Mouse (Mus musculus) stomach, postnatal 0 days (tissue): ENCODE measurements around the gene Ap1g1. TPM values are rescaled to one million over a fixed set of nuclear protein-coding genes. Genes with fewer than 3 reads are reported as not detected.

ENCODE experiments used
- ATAC-seq: fragments of 200-750 bp; cut with Nextera tagmentation; 2 replicates; pipeline ENCODE4 v1.8.0; 2017; ENCODE audit not compliant: low FRiP score, low TSS enrichment
- DNase-seq: peaks from one replicate; pipeline ENCODE4 v3.0.0-alpha.2; 2016; ENCODE audit warnings: low spot score
- H3K27ac ChIP-seq: fragments of 300-500 bp; sonication (generic); replicated peaks from 2 replicates; pipeline ENCODE4 v1.5.1; 2014; ENCODE audit warnings: mild to moderate bottlenecking, control low read depth
- H3K27me3 ChIP-seq: fragments of 300-500 bp; sonication (generic); 2 replicates; pipeline ENCODE4 v1.6.1; 2014; ENCODE audit warnings: low read length; ENCODE audit not compliant: control insufficient read depth, insufficient read depth
- H3K36me3 ChIP-seq: fragments of 300-500 bp; sonication (generic); 2 replicates; pipeline ENCODE4 v1.6.1; 2014; ENCODE audit warnings: low read length, mixed read lengths; ENCODE audit not compliant: control insufficient read depth, insufficient read depth
- H3K4me1 ChIP-seq: fragments of 300-500 bp; sonication (generic); replicated peaks from 2 replicates; pipeline ENCODE4 v1.6.1; 2014; ENCODE audit warnings: antibody characterized with exemption; ENCODE audit not compliant: control insufficient read depth, insufficient read depth
- H3K4me2 ChIP-seq: fragments of 300-500 bp; sonication (generic); replicated peaks from 2 replicates; pipeline ENCODE4 v1.6.1; 2014; ENCODE audit warnings: low read depth, mild to moderate bottlenecking, control low read depth, moderate library complexity
- H3K4me3 ChIP-seq: fragments of 300-500 bp; sonication (generic); 2 replicates; pipeline ENCODE4 v1.5.1; 2014; ENCODE audit warnings: low read depth, low read length, control low read depth
- H3K9ac ChIP-seq: fragments of 300-500 bp; sonication (generic); 2 replicates; pipeline ENCODE4 v1.6.1; 2014; ENCODE audit warnings: mild to moderate bottlenecking, low read length, control low read depth, mixed read lengths
- H3K9me3 ChIP-seq: fragments of 300-500 bp; sonication (generic); 2 replicates; pipeline ENCODE4 v1.6.1; 2016; ENCODE audit warnings: low read length; ENCODE audit not compliant: control insufficient read depth
- CTCF ChIP-seq: IDR thresholded peaks from 2 replicates; pipeline ENCODE4 v1.5.1; 2016; ENCODE audit warnings: antibody characterized with exemption, low read depth, mild to moderate bottlenecking, moderate library complexity
- EP300 ChIP-seq: optimal IDR thresholded peaks from 2 replicates; pipeline ENCODE3; 2016; ENCODE audit warnings: antibody characterized with exemption
- WGBS: fragments of 180-500 bp; shearing (Covaris S2); extraction: QIAGEN DNeasy Blood & Tissue Kit; methylation state at CpG from one replicate; pipeline ENCODE4 v1.1.7; 2014; 5-methylcytosine and 5-hydroxymethylcytosine counted together
- polyA plus RNA-seq: library from polyadenylated mRNA; unstranded; fragments of >200 nt; fragmentation: Nextera tagmentation; extraction: Ambion mirVana; gene quantifications from 2 replicates; pipeline ENCODE4 v1.2.1, GENCODE M21; 2015

Gene Ap1g1
- polyA plus RNA-seq, 1 experiment from 2014 or later: 20.2 TPM

- no peak for ATAC-seq
- H3K36me3 ChIP-seq: no peaks in the 10 kb centered on the region
- no peaks in the 10 kb centered on the region for H3K27me3 ChIP-seq
- no peak for DNase-seq
- no peak overlapping the region for H3K27ac ChIP-seq
- H3K4me3 ChIP-seq: no peak overlapping the region
- no peaks in the 10 kb centered on the region for H3K9me3 ChIP-seq
- H3K4me1 ChIP-seq: no peaks in the 10 kb centered on the region
- 88% methylated on average over 3 of the region's 3 CpGs for WGBS
- no peak overlapping the region for H3K9ac ChIP-seq
- H3K4me2 ChIP-seq: no peak overlapping the region
- TF ChIP-seq EP300: no peak
- TF ChIP-seq CTCF: no peak
These were observed 112.6 kb downstream of the Ap1g1 start for GRCm38 (mm10) chr8:109890794-109891585.

- Histone ChIP-seq H3K27ac (no peak overlapping the region), H3K36me3 (no peaks in the 10 kb centered on the region), H3K9me3 (no peaks in the 10 kb centered on the region), H3K9ac (no peak overlapping the region), H3K4me2 (no peak overlapping the region), H3K27me3 (no peaks in the 10 kb centered on the region), H3K4me1 (no peaks in the 10 kb centered on the region), H3K4me3 (no peak overlapping the region)
- WGBS: 92% methylated on average over 1 of the region's 1 CpGs
- ATAC-seq (no peak), DNase-seq (no peak)
- no peak for TF ChIP-seq EP300
These were observed 116.3 kb downstream of the Ap1g1 start for GRCm38 (mm10) chr8:109894636-109895035.

- no peaks in the 10 kb centered on the region for H3K9me3 ChIP-seq
- H3K4me2 ChIP-seq: no peak overlapping the region
- DNase-seq (no peak), ATAC-seq (no peak)
- TF ChIP-seq EP300: no peak
- TF ChIP-seq CTCF: no peak
- no peak overlapping the region for H3K27ac ChIP-seq
- WGBS: 69% methylated on average over 12 of the region's 12 CpGs
- H3K36me3 ChIP-seq: no peaks in the 10 kb centered on the region
- H3K4me3 ChIP-seq: no peak overlapping the region
- H3K9ac ChIP-seq: no peak overlapping the region
- H3K27me3 ChIP-seq: no peaks in the 10 kb centered on the region
- H3K4me1 ChIP-seq: no peaks in the 10 kb centered on the region
These were observed 117.0 kb downstream of the Ap1g1 start for GRCm38 (mm10) chr8:109895355-109895754.

GRCm38 (mm10) chr8:109902379-109902778, 124.0 kb downstream of the Ap1g1 start:
- no peaks in the 10 kb centered on the region for H3K9me3 ChIP-seq
- ATAC-seq: no peak
- no peaks in the 10 kb centered on the region for H3K27me3 ChIP-seq
- no peak overlapping the region for H3K4me3 ChIP-seq
- H3K27ac ChIP-seq: no peak overlapping the region
- H3K9ac ChIP-seq: no peak overlapping the region
- H3K4me1 ChIP-seq: no peaks in the 10 kb centered on the region
- no peak for TF ChIP-seq EP300
- TF ChIP-seq CTCF: no peak; the same call in 1 of the 2 replicates
- no peak overlapping the region for H3K4me2 ChIP-seq
- H3K36me3 ChIP-seq: no peaks in the 10 kb centered on the region
- no peak for DNase-seq

- Histone ChIP-seq H3K27ac (no peak overlapping the region), H3K27me3 (no peaks in the 10 kb centered on the region), H3K9ac (no peak overlapping the region), H3K4me1 (no peaks in the 10 kb centered on the region), H3K4me2 (no peak overlapping the region), H3K9me3 (no peaks in the 10 kb centered on the region), H3K36me3 (peaks cover 2% of the 10 kb centered on the region; the same call in 1 of the 2 replicates), H3K4me3 (no peak overlapping the region)
- DNase-seq (no peak), ATAC-seq (no peak)
- 65% methylated on average over 10 of the region's 10 CpGs for WGBS
- TF ChIP-seq CTCF (no peak), EP300 (no peak)
These were observed 125.6 kb downstream of the Ap1g1 start for GRCm38 (mm10) chr8:109903909-109904469.

- 97% methylated on average over 1 of the region's 1 CpGs for WGBS
- no peaks in the 10 kb centered on the region for H3K9me3 ChIP-seq
- no peak overlapping the region for H3K9ac ChIP-seq
- H3K27ac ChIP-seq: no peak overlapping the region
- H3K27me3 ChIP-seq: no peaks in the 10 kb centered on the region
- ATAC-seq: no peak
- no peak overlapping the region for H3K4me2 ChIP-seq
- H3K4me1 ChIP-seq: no peaks in the 10 kb centered on the region
- peaks cover 6% of the 10 kb centered on the region; the same call in 1 of the 2 replicates for H3K36me3 ChIP-seq
- H3K4me3 ChIP-seq: no peak overlapping the region
- no peak for TF ChIP-seq EP300
- TF ChIP-seq CTCF: no peak
- DNase-seq: no peak
These were observed 126.7 kb downstream of the Ap1g1 start for GRCm38 (mm10) chr8:109904928-109905668.
